Mouse (Mus musculus): ENCODE measurements at regions not wholly inside any gene's neighbourhood (a gene's known extent, or its start where the extent isn't known, plus 50 kb on each side); places are given as distances from the start of the nearest gene placed in this dataset.

- DNase-seq (ENCODE audit: low spot score): no peak
- H3K4me1 ChIP-seq (ENCODE audit: control insufficient read depth, insufficient read depth, low read length): peaks cover 8% of the 10 kb centered on the region
- WGBS: 83% methylated on average over 5 of the region's 5 CpGs
These were observed 50.5 kb upstream of the Cpsf6 start for GRCm38 (mm10) chr10:117430224-117430884.

GRCm38 (mm10) chr10:117429459-117430183 lies 49.8 kb upstream of the Cpsf6 start:
- no peak for DNase-seq (ENCODE audit: low spot score)
- ATAC-seq: no peak
- WGBS: 90% methylated on average over 19 of the region's 19 CpGs
- H3K36me3 ChIP-seq (ENCODE audit: control insufficient read depth, insufficient read depth, low read length): no peaks in the 10 kb centered on the region
- H3K4me1 ChIP-seq (ENCODE audit: control insufficient read depth, insufficient read depth, low read length): peaks cover 4% of the 10 kb centered on the region; the same call in 1 of the 2 replicates
- H3K4me3 ChIP-seq (ENCODE audit: low read depth, low read length): no peak overlapping the region
- no peak overlapping the region for H3K9ac ChIP-seq (ENCODE audit: low read length)
- H3K27me3 ChIP-seq (replicated peaks; ENCODE audit: control insufficient read depth, insufficient read depth, low read length): no peaks in the 10 kb centered on the region
- no peak overlapping the region for H3K4me2 ChIP-seq (ENCODE audit: low read length)
- H3K9me3 ChIP-seq (replicated peaks; ENCODE audit: control insufficient read depth, low read length): no peaks in the 10 kb centered on the region
- no peak overlapping the region for H3K27ac ChIP-seq (ENCODE audit: low read depth, low read length)

More at GRCm38 (mm10) chr10:117430224-117430884, 50.5 kb upstream of the Cpsf6 start:
- no peak overlapping the region for H3K4me3 ChIP-seq (ENCODE audit: low read depth, low read length)
- H3K9me3 ChIP-seq (replicated peaks; ENCODE audit: control insufficient read depth, low read length): no peaks in the 10 kb centered on the region
- H3K4me2 ChIP-seq (ENCODE audit: low read length): no peak overlapping the region
- no peak overlapping the region for H3K9ac ChIP-seq (ENCODE audit: low read length)
- no peaks in the 10 kb centered on the region for H3K27me3 ChIP-seq (replicated peaks; ENCODE audit: control insufficient read depth, insufficient read depth, low read length)
- no peaks in the 10 kb centered on the region for H3K36me3 ChIP-seq (ENCODE audit: control insufficient read depth, insufficient read depth, low read length)
- no peak overlapping the region for H3K27ac ChIP-seq (ENCODE audit: low read depth, low read length)
- no peak for ATAC-seq

Measured in forebrain, embryonic 14.5 days (tissue).